Mouse (Mus musculus) liver, embryonic 15.5 days (tissue): ENCODE measurements at regions not wholly inside any gene's neighbourhood (a gene's known extent, or its start where the extent isn't known, plus 50 kb on each side); places are given as distances from the start of the nearest gene placed in this dataset.

Source experiments
- ATAC-seq: fragments of 200-750 bp; cut with Nextera tagmentation; 2 replicates; pipeline ENCODE4 v1.8.0; 2017; ENCODE audit warnings: moderate number of reproducible peaks, mild to moderate bottlenecking, moderate library complexity; ENCODE audit not compliant: insufficient read depth
- H3K27ac ChIP-seq: fragments of 300-500 bp; sonication (generic); replicated peaks from 2 replicates; pipeline ENCODE4 v1.5.1; 2015; ENCODE audit warnings: mild to moderate bottlenecking, inconsistent platforms
- H3K27me3 ChIP-seq: fragments of 300-500 bp; sonication (generic); 2 replicates; pipeline ENCODE4 v1.6.1; 2015; ENCODE audit warnings: mild to moderate bottlenecking, inconsistent platforms
- H3K36me3 ChIP-seq: fragments of 300-500 bp; sonication (generic); replicated peaks from 2 replicates; pipeline ENCODE4 v1.6.1; 2015; ENCODE audit warnings: moderate library complexity, mild to moderate bottlenecking, inconsistent platforms
- H3K4me1 ChIP-seq: fragments of 300-500 bp; sonication (generic); replicated peaks from 2 replicates; pipeline ENCODE4 v1.6.1; 2015; ENCODE audit warnings: inconsistent platforms
- H3K4me2 ChIP-seq: fragments of 300-500 bp; sonication (generic); 2 replicates; pipeline ENCODE4 v1.6.1; 2015; ENCODE audit warnings: moderate library complexity, mild to moderate bottlenecking, inconsistent platforms
- H3K4me3 ChIP-seq: fragments of 300-500 bp; sonication (generic); replicated peaks from 2 replicates; pipeline ENCODE4 v1.5.1; 2015; ENCODE audit warnings: mild to moderate bottlenecking, inconsistent platforms
- H3K9ac ChIP-seq: fragments of 300-500 bp; sonication (generic); 2 replicates; pipeline ENCODE4 v1.6.1; 2015; ENCODE audit warnings: moderate library complexity, mild to moderate bottlenecking, inconsistent platforms
- H3K9me3 ChIP-seq: fragments of 300-500 bp; sonication (generic); replicated peaks from 2 replicates; pipeline ENCODE4 v1.6.1; 2016; ENCODE audit warnings: inconsistent platforms
- WGBS: fragments of 180-500 bp; shearing (Covaris S2); methylation state at CpG from one replicate; pipeline ENCODE4 v1.1.7; 2015; ENCODE audit warnings: mixed read lengths; ENCODE audit not compliant: insufficient replicate concordance; 5-methylcytosine and 5-hydroxymethylcytosine counted together

GRCm38 (mm10) chr16:30671584-30671983 is 72.1 kb downstream of the Fam43a start:
- no peak overlapping the region for H3K27ac ChIP-seq
- H3K4me2 ChIP-seq: no peak overlapping the region
- no peaks in the 10 kb centered on the region for H3K36me3 ChIP-seq
- no peaks in the 10 kb centered on the region for H3K9me3 ChIP-seq
- no peaks in the 10 kb centered on the region for H3K27me3 ChIP-seq
- no peak overlapping the region for H3K9ac ChIP-seq
- H3K4me1 ChIP-seq: no peaks in the 10 kb centered on the region
- ATAC-seq: no peak
- H3K4me3 ChIP-seq: no peak overlapping the region
- WGBS: 60% methylated on average over 10 of the region's 10 CpGs

DNA sequence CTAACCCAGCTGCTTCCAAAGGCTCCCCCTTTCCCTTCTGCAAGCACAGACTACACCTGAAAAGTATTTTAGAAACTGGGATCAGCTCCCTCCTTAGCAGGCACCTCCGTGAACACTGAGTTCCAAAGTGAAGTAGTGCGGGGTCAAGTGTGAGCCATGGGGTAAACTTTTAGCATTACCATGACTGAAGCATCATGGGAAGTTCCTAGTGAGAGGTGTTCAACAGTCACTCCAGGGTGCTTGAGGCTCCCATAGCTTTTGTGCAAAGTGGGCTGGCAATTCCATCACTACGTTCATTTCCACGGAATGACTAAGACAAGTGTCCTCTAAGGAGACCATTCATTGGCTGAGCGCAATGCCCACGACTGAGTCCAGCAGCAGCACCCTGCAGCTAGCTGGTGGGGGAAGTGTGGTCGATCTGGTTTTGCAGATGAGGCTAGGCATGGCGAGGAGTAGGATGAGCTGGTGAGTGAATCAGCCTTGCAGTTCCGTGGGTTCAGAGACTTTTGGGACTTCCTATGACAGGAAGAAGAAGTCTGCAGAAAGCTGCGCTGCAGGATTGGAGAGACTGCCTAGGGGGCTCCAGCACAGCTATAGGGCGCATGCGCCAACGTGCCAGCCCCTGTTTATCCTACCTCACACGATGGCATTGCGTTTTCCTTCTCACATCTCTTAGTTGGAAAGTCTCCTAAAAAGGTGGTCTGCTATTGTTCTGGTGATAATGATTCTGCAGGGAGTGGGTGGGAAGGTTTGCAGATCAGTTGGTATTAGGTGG is 73.4 kb downstream of the Fam43a start:
- H3K4me2 ChIP-seq: no peak overlapping the region
- 39% methylated on average over 15 of the region's 15 CpGs for WGBS

GRCm38 (mm10) chr16:30673662-30674061 is 74.1 kb downstream of the Fam43a start:
- Histone ChIP-seq H3K27ac (no peak overlapping the region), H3K9me3 (no peaks in the 10 kb centered on the region), H3K4me3 (no peak overlapping the region), H3K4me2 (no peak overlapping the region), H3K9ac (no peak overlapping the region), H3K4me1 (no peaks in the 10 kb centered on the region), H3K36me3 (no peaks in the 10 kb centered on the region), H3K27me3 (no peaks in the 10 kb centered on the region)
- ATAC-seq: no peak
- WGBS: 61% methylated on average over 15 of the region's 15 CpGs

More for the DNA sequence above, 73.4 kb downstream of the Fam43a start:
- no peak overlapping the region for H3K4me3 ChIP-seq
- no peak overlapping the region for H3K27ac ChIP-seq
- H3K4me1 ChIP-seq: no peaks in the 10 kb centered on the region
- no peak for ATAC-seq
- H3K36me3 ChIP-seq: no peaks in the 10 kb centered on the region
- H3K27me3 ChIP-seq: no peaks in the 10 kb centered on the region
- no peak overlapping the region for H3K9ac ChIP-seq
- H3K9me3 ChIP-seq: no peaks in the 10 kb centered on the region

GRCm38 (mm10) chr16:30675829-30676228 is 76.3 kb downstream of the Fam43a start:
- whole genome bisulfite sequencing: 16% methylated on average over 4 of the region's 4 CpGs
- H3K9me3 ChIP-seq: no peaks in the 10 kb centered on the region
- no peak overlapping the region for H3K27ac ChIP-seq
- no peak overlapping the region for H3K4me3 ChIP-seq
- no peak overlapping the region for H3K9ac ChIP-seq
- no peak overlapping the region for H3K4me2 ChIP-seq
- no peaks in the 10 kb centered on the region for H3K4me1 ChIP-seq
- no peak for ATAC-seq
- H3K36me3 ChIP-seq: no peaks in the 10 kb centered on the region
- H3K27me3 ChIP-seq: no peaks in the 10 kb centered on the region

GRCm38 (mm10) chr16:30677016-30677415 is 77.5 kb downstream of the Fam43a start:
- H3K9ac ChIP-seq: no peak overlapping the region
- no peaks in the 10 kb centered on the region for H3K9me3 ChIP-seq
- H3K27me3 ChIP-seq: no peaks in the 10 kb centered on the region
- 68% methylated on average over 4 of the region's 4 CpGs for WGBS
- H3K4me2 ChIP-seq: no peak overlapping the region
- H3K4me3 ChIP-seq: no peak overlapping the region
- H3K27ac ChIP-seq: no peak overlapping the region
- ATAC-seq: no peak
- no peaks in the 10 kb centered on the region for H3K4me1 ChIP-seq
- H3K36me3 ChIP-seq: no peaks in the 10 kb centered on the region

DNA sequence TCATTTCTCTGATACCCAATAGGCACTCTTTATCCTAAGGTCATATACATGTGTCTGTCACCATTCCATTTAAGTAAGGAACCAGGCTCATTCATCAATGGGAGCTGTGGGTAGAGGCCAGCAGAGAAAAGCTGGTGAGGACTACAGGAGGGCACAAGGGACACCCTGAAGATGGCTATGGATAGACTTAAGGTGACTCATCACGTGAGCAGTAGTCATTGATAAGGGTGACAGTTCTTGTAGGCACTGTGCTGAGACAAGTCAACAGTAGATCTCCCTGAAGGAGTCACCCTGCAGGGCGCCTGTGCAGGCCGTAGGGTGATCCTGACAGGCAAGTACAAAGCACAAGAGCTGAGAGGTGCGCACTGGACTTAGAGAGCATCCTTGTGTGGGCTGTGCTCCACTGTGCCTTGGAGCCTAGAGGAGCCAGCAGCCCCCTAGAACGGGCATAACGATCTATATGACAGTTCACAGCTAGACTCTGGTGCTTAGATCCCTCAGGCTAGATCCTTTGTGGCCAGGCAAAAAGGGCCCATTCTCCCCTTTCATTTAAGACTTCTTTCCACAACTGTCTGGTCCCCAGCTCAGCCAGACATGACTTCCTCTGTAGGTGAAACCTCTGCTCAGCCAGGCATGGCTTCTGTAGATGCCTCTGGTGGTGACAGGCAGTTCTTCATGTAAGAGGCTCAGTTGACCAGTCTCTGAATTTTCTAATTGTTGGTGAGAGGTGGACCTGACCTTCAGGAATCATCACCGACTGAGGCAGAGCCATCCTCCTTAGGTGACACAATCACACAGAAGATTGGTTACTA is 78.6 kb downstream of the Fam43a start:
- H3K27ac ChIP-seq: no peak overlapping the region
- no peaks in the 10 kb centered on the region for H3K36me3 ChIP-seq
- 59% methylated on average over 7 of the region's 7 CpGs for WGBS
- H3K27me3 ChIP-seq: no peaks in the 10 kb centered on the region
- H3K9ac ChIP-seq: no peak overlapping the region
- H3K4me3 ChIP-seq: no peak overlapping the region
- H3K4me2 ChIP-seq: no peak overlapping the region
- ATAC-seq: no peak
- no peaks in the 10 kb centered on the region for H3K9me3 ChIP-seq
- no peaks in the 10 kb centered on the region for H3K4me1 ChIP-seq

GRCm38 (mm10) chr16:30678708-30679492 is 79.4 kb downstream of the Fam43a start:
- H3K27me3 ChIP-seq: no peaks in the 10 kb centered on the region
- H3K9me3 ChIP-seq: no peaks in the 10 kb centered on the region
- H3K4me2 ChIP-seq: no peak overlapping the region
- no peaks in the 10 kb centered on the region for H3K36me3 ChIP-seq
- H3K9ac ChIP-seq: no peak overlapping the region
- no peak overlapping the region for H3K4me3 ChIP-seq
- H3K27ac ChIP-seq: no peak overlapping the region
- H3K4me1 ChIP-seq: no peaks in the 10 kb centered on the region
- 60% methylated on average over 9 of the region's 9 CpGs for WGBS
- ATAC-seq: no peak

DNA sequence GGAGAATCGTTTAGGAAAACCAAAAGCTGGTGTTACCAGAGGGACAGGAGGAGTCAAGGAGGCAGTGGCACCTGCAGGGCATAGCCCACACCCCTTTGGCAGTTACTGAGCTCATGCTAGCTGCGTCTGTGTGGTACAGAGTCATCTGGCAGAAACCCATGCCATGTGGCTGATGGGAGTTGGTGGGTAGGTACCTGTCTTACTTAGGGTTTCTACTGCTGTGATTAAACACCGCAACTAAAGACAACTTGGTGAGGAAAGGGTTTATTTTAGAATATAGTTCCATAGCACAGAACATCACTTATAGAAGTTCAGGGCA is 79.9 kb downstream of the Fam43a start:
- Histone ChIP-seq H3K27ac (no peak overlapping the region), H3K9me3 (no peaks in the 10 kb centered on the region), H3K36me3 (no peaks in the 10 kb centered on the region), H3K9ac (no peak overlapping the region), H3K4me3 (no peak overlapping the region), H3K27me3 (no peaks in the 10 kb centered on the region), H3K4me2 (no peak overlapping the region), H3K4me1 (no peaks in the 10 kb centered on the region)
- WGBS: 54% methylated on average over 3 of the region's 3 CpGs
- ATAC-seq: no peak

DNA sequence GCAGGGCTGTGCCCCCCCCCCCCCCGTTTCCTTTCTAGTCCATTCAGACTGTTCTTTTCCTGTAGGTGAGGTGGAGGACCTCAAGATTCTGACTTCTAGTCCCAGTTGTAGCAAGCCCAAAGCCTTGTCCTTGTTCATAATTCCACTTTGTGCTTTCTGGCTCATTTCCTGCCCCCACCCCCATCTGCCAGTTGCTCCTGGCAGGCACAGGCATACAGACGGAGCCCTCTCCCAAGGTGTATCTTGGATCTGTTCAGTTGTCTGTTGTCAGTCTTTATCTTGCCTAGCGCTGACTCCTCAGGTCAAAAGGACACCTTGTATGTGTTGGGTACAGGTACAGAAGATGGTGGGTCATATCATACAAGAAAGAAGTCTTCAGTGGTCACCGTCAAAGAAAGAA is 81.9 kb downstream of the Fam43a start:
- H3K4me1 ChIP-seq: no peaks in the 10 kb centered on the region
- no peaks in the 10 kb centered on the region for H3K9me3 ChIP-seq
- H3K4me3 ChIP-seq: no peak overlapping the region
- no peaks in the 10 kb centered on the region for H3K36me3 ChIP-seq
- no peak overlapping the region for H3K27ac ChIP-seq
- H3K9ac ChIP-seq: no peak overlapping the region
- no peaks in the 10 kb centered on the region for H3K27me3 ChIP-seq
- no peak for ATAC-seq
- H3K4me2 ChIP-seq: no peak overlapping the region
- 66% methylated on average over 4 of the region's 4 CpGs for WGBS

- H3K27me3 ChIP-seq: no peaks in the 10 kb centered on the region
- no peaks in the 10 kb centered on the region for H3K4me1 ChIP-seq
- H3K27ac ChIP-seq: no peak overlapping the region
- H3K9ac ChIP-seq: no peak overlapping the region
- H3K9me3 ChIP-seq: no peaks in the 10 kb centered on the region
- no peak overlapping the region for H3K4me2 ChIP-seq
- ATAC-seq: no peak
- H3K4me3 ChIP-seq: no peak overlapping the region
- WGBS: 72% methylated on average over 3 of the region's 3 CpGs
- no peaks in the 10 kb centered on the region for H3K36me3 ChIP-seq
Observed at GRCm38 (mm10) chr16:30683986-30684385, 84.5 kb downstream of the Fam43a start.

GRCm38 (mm10) chr16:30686536-30686935 is 87.0 kb downstream of the Fam43a start:
- no peak overlapping the region for H3K9ac ChIP-seq
- 22% methylated on average over 6 of the region's 6 CpGs for WGBS
- H3K27ac ChIP-seq: no peak overlapping the region
- H3K9me3 ChIP-seq: no peaks in the 10 kb centered on the region
- H3K4me2 ChIP-seq: no peak overlapping the region
- H3K36me3 ChIP-seq: no peaks in the 10 kb centered on the region
- H3K27me3 ChIP-seq: no peaks in the 10 kb centered on the region
- no peaks in the 10 kb centered on the region for H3K4me1 ChIP-seq
- no peak overlapping the region for H3K4me3 ChIP-seq
- no peak for ATAC-seq
